Mouse (Mus musculus): ENCODE results near the gene Ldb2.
A peak's percentile ranks its signal among the peaks of the same experiment; 100 is the strongest.

Ldb2 gene

GRCm38 (mm10) chr5:44714508-44714907 is 85.0 kb downstream of the Ldb2 start:
- no peak for DNase-seq (ENCODE audit: low spot score)

- no peak for DNase-seq (ENCODE audit: low spot score)
Observed at GRCm38 (mm10) chr5:44713181-44713789, 86.2 kb downstream of the Ldb2 start.

- no peak for DNase-seq (ENCODE audit: low spot score)
Observed at GRCm38 (mm10) chr5:44711211-44711610, 88.3 kb downstream of the Ldb2 start.

GRCm38 (mm10) chr5:44710132-44710871 is 89.2 kb downstream of the Ldb2 start:
- no peak for DNase-seq (ENCODE audit: low spot score)

GRCm38 (mm10) chr5:44709276-44709675 is 90.2 kb downstream of the Ldb2 start:
- no peak for DNase-seq (ENCODE audit: low spot score)

GRCm38 (mm10) chr5:44707946-44708345 is 91.5 kb downstream of the Ldb2 start:
- no peak for DNase-seq (ENCODE audit: low spot score)

- DNase-seq (ENCODE audit: low spot score), result no peak
Observed at GRCm38 (mm10) chr5:44706997-44707698, 92.3 kb downstream of the Ldb2 start.

- DNase-seq (ENCODE audit: low spot score), result no peak
Observed at GRCm38 (mm10) chr5:44697993-44698392, 101.5 kb downstream of the Ldb2 start.

GRCm38 (mm10) chr5:44696548-44696947 is 102.9 kb downstream of the Ldb2 start:
- DNase-seq (ENCODE audit: low spot score), result no peak

- no peak for DNase-seq (ENCODE audit: low spot score)
Observed at GRCm38 (mm10) chr5:44693674-44694073, 105.8 kb downstream of the Ldb2 start.

- peak; percentile 8 for DNase-seq (ENCODE audit: low spot score)
Observed at GRCm38 (mm10) chr5:44686344-44686743, 113.1 kb downstream of the Ldb2 start.

- DNase-seq (ENCODE audit: low spot score), result no peak
Observed at GRCm38 (mm10) chr5:44681054-44681638, 118.3 kb downstream of the Ldb2 start.

- no peak for DNase-seq (ENCODE audit: low spot score)
Observed at GRCm38 (mm10) chr5:44677814-44678213, 121.7 kb downstream of the Ldb2 start.

- DNase-seq (ENCODE audit: low spot score), result no peak
Observed at GRCm38 (mm10) chr5:44676145-44676754, 123.2 kb downstream of the Ldb2 start.

- no peak for DNase-seq (ENCODE audit: low spot score)
Observed at GRCm38 (mm10) chr5:44670336-44670735, 129.1 kb downstream of the Ldb2 start.

- DNase-seq (ENCODE audit: low spot score), result no peak
Observed at GRCm38 (mm10) chr5:44667907-44668306, 131.6 kb downstream of the Ldb2 start.

GRCm38 (mm10) chr5:44667383-44667782 is 132.1 kb downstream of the Ldb2 start:
- no peak for DNase-seq (ENCODE audit: low spot score)

- no peak for DNase-seq (ENCODE audit: low spot score)
Observed at GRCm38 (mm10) chr5:44659651-44660050, 139.8 kb downstream of the Ldb2 start.

GRCm38 (mm10) chr5:44656707-44657106 is 142.8 kb downstream of the Ldb2 start:
- no peak for DNase-seq (ENCODE audit: low spot score)

GRCm38 (mm10) chr5:44654403-44654802 is 145.1 kb downstream of the Ldb2 start:
- DNase-seq (ENCODE audit: low spot score), result no peak

- DNase-seq (ENCODE audit: low spot score), result no peak
Observed at GRCm38 (mm10) chr5:44646842-44647190, 152.7 kb downstream of the Ldb2 start.
